Mouse (Mus musculus) frontal cortex, adult 2 months (tissue): ENCODE measurements around the gene Mdc1. TPM values are rescaled to one million over a fixed set of nuclear protein-coding genes. Genes with fewer than 3 reads are reported as not detected.

Experiments
- DNase-seq, 2 experiments: peaks; one replicate each; pipeline ENCODE4 v3.0.0; 2022; ENCODE audit warnings: low spot score in 1 of 2; ENCODE audit errors: extremely low spot score in 1 of 2
- polyA plus RNA-seq: library from polyadenylated mRNA; depleted of rRNA; stranded (reverse); fragments of >200 nt; gene quantifications from 2 replicates; pipeline ENCODE4 v1.2.3, GENCODE M21; 2012

The Mdc1 gene
- polyA plus RNA-seq, 1 experiment: 11.0 TPM

DNA sequence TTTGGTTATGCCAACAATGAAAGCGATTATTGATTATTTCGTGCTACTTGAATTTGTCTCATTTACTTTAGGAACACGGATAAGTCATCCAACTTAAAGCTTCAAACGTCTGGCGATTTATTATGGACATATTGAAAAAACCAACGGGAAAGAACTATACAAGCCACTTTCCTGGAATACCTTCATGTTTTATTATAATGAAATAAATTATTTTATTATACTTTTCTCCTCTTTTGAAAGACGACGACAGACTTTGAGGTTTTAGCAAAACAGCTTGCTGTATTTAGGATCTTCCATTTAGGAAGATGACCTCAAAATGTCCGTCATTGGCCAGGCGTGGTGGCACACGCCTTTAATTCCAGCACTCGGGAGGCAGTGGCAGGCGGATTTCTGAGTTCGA, 754 bp upstream of the Mdc1 start:
- DNase-seq: no peak

DNA sequence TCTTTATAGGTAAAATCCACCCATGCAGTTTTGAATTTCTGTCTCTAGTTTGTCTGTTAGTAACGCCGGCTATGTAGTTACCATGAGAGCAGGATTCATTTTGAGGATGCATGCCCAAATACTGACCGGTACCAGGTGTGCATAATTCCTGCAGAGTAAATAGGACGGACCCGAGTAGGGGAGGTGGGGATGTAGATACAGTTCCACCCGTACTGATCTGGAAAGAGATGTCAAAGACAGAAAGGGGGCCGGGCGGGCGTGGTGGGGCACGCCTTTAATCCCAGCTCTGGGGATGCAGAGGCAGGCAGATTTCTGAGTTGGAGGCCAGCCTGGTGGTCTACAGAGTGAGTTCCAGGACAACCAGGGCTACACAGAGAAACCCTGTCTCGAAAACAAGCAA, 691 bp downstream of the Mdc1 start:
- no peak for DNase-seq

DNA sequence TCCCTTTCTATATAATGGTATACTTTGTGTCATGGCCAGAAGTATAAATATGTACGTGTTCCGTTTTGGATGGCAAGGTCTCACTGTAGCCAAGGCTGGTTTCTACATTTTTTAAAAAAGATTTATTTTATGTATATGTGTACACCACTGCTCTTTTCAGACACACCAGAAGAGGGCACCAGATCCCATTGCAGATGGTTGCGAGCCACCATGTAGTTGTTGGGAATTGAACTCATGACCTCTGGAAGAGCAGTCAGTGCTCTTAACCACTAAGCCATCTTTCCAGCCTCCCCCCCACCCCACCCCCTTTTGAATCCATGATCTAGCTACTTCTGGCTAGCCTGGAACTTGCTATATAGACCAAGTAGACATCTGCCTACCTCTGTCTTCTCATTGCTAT, 2.2 kb downstream of the Mdc1 start:
- no peak for DNase-seq

DNA sequence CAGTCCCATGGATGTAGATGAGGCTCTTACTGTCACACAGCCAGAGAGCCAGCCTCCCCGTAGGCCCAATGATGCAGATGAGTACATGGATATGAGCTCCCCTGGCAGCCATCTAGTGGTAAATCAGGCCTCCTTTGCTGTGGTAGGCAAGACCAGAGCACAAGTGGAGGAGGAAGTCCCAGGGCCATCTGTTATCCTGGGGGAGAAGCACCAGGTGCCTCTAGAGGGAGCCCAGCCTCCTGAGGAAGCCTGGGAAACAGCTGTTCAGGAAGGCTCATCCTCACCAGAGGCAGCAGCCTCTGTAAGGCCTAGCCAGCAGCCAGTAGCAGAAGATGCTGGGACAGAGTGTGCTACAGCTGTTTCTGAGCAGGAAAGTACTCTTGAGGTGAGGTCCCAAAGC, 6.8 kb downstream of the Mdc1 start:
- DNase-seq: peak in 1 of 2 experiments; percentile 58

DNA sequence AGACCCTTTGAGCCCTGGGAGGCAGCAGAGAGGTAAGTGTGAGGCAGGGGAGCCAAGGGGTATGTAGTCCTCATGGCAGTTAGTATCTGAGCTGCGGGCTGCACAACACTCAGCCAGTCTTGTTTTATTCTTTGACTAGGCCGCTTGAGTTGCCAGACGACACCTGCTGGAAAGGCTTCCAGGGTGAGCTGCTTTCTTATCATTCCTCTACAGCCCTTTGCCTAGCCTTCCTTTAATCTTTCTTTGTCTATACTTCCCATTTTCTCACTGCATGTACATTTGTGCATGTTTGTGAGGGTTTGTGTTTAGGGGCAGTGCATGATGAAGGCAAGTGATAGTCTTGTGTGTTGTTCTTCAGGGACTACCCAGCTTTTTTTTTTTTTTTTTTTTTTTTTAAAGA, 9.7 kb downstream of the Mdc1 start:
- no peak for DNase-seq

DNA sequence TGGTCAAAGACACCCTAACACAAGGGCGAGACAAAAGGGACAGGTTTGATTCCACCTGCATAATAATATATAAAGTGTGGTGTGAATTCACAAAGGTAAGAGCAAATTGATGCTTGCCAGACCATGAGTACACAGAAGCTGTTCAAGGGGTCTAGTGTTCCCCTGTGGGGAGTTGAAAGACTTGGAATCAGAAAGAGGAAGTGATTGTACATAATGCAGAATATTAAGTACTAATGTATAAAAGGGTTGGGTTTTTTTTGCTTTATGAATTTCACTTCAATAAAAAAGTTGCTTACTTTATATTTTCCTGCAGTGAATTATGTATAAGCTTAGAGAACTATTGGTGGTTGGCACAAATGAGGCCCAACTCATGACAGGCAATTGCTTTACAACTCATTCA, 18.1 kb downstream of the Mdc1 start:
- DNase-seq: no peak

DNA sequence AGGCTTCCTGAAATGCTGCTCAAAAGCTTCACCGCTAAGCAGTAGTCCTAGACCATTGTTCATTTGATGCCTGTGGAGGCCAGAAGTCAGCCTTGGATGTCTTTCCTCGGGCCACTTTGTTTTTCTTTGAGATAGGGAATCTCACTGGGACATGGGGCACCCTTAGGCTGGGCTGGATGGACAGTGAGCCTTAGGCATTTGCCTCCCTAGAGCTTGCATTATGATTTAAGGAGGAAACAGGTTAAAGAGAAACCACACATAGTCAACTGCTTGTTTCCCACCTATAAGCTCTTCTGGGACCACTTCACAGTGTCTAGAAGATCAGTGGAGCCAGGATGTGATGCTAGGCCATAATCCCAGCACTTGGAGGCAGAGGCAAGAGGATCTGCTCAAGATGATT, 18.5 kb downstream of the Mdc1 start:
- DNase-seq: no peak

DNA sequence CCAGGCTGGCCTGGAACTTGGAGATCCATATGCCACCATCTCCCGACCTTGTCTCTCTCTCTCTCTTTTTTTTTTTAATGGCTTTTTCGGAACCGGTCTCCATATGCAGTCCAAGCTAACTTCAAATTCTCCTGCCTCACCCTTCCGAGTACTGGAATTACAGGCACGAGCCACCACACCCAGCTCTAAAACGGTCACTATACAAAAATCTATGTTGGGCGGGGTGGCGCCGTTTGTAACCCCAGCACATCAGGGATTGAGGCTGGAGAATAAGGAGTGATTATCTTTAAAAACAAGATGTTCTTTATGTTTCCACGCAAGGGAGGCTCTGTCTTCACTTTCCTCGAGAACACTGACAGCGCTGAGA, 19.5 kb downstream of the Mdc1 start:
- no peak for DNase-seq

DNA sequence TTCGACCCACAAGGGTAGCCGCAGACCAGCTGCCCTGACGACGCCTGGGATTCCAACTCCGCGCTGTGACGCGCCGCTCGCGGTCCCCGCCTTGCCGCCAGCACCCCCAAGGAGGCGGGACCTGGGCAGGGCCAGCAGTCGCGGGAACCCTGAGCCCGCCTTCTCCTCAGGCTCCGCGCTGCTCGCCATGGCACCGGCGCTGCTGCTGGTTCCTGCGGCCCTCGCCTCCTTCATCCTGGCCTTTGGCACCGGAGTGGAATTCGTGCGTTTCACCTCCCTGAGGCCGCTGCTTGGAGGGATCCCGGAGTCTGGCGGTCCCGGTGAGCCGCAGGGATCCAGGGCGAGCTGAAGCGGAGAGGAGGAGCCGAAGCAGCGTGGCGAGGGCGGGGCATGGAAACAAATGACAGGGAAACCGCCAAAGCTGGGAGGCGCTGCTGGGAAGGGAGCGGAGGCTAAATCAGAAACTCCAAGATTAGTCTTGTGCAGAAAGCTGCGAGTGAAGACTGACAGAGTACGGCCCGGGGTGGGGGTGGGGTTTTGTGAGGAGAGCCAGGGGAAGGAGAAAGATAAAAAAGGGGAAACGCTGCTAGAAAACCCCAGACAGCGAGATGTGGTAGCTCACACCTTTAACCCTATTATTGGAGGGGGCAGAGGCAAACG, 20.0 kb downstream of the Mdc1 start, which contains the start of gene Nrm:
Nrm (plus strand) TSS at position 121 of the 660 bp plus-strand sequence.
- peak; percentile 75 to 89 for DNase-seq

DNA sequence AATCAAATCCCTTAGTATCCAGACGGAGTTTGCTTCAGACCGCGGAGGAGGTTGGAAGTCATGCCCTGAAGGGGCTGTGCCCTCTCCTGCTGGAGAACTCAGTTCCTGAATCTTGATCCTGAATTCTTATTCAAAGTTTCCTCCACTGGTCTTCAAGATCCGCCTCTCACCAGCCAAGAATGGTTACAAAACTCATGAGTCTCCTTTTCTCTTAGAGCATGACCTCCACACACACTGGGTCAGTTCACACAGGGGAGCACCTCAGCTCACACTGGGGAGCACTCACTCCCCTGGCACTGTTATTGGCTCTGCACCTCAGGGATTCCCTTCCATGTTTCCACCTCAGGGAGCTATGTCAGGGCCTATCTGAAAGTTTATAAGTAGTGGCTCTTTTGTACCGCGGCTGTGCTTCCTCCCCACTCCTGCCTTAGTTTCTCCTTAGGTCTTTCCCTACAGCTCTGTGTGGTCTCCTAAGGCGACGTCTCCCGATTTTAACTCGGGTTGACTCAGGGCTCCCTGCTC, 23.6 kb downstream of the Mdc1 start:
- no peak for DNase-seq

DNA sequence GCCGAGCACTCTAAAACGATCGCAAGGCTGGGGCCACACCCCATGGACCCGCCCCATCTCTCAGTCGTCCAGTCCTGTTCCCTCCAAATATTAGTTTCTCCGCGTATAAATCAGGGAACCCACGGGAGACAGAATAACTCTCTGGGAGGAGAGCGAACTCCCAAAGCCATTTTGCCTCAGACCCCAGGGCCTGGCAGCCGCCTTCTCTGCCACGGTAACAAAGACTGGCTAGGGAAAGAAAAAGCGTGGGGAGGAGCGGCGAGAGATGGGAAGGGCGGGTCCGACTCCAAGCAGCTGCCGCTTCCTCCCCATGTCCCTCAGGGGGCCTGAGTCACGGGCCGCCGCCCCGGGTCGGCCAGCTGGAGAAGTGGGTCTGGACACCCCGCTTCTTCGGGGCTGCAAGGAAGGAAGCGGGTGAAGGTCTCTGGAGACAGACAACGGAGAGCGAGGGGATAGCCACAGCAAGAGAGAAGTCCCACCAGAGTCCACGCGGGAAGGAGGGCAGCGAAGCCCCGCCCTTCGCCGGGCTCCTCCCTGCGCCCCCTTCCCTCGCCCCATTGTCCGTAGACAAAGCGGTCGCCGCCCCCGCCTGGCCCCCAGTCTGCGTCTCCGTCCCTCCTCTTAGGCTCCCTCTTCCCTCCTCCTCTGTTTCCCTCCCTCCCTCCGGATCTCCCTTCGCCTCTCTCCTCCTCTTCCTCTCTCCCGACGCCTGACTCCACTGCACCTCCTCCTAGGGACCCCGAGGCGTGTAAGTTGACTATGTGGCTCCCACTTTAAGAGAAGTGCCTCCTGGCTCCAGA, 24.4 kb downstream of the Mdc1 start, which contains the start of gene Ppp1r18:
Ppp1r18 (plus strand) TSS at position 113 of the 800 bp plus-strand sequence.
- DNase-seq: peak in 1 of 2 experiments; percentile 26

DNA sequence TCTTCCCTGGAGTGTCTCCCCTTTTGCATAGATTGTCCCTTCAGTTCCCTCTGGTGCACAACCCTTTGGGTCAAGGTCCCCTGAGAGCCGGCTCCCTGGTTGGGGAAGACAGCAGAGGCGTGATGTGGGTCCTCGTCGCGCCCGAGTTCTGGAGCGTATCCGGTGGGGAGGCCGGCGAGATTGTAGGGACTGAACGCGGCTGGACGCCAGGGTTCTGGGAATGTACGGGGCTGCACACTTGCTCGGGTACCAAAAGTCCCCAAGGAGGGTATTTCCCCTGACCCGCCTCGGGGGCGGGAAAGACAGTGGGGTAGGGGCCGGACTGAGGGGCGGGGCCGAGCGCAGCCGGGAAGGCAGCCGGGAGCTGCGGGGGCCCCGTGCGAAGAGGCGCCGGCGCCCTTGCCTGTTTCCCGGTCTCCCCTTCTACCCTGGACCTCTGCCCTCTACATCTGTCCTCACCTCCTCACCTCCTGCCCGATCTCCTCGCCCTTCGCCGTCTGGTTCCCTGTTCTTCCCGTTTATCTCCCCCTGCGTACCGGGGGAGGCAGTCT, 25.0 kb downstream of the Mdc1 start:
- peak in 1 of 2 experiments; percentile 23 for DNase-seq

DNA sequence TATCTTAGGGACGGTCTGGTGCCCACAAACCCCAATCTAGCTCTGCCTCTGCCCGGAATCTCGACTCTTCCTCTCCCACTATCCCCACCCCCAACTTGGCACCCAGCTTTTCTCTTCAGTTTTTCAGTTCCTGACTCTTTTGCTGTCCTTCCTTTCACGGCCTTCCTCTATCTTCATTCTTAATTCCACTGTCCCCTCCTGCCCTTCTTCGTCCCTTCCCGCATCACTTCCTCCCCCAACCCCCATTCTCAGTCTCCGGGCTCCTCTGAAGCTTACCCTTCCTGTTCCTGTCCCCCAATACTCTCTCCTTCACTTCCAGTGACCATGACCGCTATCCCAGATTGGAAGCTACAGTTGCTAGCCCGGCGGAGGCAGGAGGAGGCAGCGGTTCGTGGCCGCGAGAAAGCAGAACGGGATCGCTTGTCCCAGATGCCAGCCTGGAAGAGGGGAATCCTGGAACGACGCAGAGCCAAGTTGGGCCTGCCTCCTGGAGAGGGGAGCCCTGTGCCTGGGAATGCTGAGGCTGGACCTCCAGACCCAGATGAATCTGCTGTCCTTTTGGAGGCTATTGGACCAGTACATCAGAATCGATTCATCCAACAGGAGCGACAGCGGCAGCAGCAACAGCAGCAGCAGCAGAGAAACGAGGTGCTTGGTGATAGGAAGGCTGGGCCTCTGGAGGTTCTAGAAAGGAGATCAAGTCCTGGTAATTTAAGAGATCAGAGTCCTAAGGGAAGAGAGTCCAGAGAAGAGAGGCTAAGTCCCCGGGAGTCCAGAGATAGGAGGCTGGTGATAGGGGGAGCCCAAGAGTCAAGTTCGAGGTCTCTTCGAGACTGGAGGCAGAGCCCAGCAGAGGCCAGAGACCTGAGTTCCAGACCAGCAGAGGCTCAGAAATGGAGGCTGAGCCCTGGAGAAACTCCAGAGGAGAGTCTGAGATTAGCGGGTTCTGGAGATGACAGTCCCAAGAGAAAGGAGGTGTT, 25.9 kb downstream of the Mdc1 start:
- DNase-seq: peak in 1 of 2 experiments; percentile 30

DNA sequence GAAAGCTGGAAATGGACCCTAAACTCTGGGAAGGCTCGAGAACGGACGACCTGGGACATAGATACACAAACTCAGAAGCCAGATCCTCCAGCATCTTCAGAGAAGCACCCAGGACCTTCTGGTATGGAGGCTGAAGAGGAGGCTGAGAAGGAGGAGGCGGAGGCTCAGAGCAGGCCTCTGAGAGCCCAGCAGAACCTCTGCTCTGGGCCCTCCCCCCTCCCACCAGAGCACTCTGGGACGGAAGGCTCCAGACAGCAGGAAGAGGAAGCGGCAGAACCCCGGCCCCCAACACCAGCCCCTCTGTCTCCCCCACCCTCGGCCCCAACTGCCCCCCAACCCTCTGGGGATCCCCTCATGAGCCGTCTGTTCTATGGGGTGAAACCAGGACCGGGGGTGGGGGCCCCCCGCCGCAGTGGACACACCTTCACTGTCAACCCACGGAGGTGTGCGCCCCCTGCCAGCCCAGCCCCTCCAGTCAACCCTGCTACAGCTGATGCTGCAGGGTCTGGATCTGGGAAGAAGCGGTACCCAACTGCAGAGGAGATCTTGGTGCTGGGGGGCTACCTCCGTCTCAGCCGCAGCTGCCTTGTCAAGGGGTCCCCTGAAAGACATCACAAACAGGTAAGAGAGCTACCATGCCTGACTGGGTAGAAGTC, 27.0 kb downstream of the Mdc1 start:
- DNase-seq: no peak

DNA sequence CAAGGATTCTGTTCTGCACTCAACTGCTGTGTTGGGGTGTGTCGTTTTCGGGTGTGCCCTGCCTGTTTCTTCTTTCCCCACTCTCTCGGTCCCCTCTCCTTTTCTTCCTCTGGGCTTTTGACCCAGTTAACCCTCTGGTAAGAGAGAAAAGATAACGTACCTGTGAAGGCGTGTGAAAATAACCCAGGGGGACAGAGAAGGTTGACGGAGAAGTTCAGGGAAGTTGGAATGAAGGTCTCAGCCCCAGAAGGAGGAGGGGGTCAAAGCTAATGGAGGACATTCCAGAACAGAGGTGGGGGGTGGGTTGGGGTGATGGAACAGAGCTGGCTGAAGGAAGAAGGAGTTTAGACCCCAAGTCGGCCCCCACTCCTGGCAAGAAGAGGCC, 27.6 kb downstream of the Mdc1 start:
- DNase-seq: no peak

DNA sequence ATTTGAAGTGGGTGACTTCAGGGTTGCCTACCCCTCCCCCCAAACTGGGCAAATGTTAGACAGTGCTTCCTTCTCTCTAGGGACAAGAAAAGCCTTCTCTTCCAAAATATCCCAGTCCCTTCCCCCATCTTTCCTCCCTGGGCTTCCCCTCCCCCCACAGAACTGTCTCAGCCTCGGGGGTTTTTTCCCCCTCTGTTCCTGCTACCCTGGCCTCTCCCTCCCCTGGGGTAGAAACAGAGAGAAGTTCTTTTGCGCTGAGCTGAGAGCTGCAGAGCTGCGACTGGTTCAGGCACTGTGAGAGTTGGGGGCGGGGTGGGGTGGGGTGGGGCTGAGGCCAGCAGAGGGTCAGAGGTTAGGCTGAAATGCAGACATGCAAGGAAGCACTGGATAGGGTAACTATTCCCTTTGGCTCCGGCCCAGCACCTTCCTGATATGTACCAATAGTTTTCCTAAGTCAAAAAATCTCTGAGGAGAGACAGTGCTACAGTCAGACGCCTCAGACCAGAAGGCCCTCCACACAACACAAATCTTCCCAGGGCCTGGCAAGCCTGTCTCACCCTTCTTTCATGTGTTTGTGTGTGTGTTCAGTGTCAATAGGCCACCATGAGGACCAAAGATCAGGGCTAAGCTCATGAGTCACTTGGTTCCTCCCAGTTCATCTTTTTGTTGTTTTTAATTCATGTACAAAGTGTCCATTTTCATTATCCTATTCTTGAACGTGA, 28.2 kb downstream of the Mdc1 start:
- DNase-seq: no peak

DNA sequence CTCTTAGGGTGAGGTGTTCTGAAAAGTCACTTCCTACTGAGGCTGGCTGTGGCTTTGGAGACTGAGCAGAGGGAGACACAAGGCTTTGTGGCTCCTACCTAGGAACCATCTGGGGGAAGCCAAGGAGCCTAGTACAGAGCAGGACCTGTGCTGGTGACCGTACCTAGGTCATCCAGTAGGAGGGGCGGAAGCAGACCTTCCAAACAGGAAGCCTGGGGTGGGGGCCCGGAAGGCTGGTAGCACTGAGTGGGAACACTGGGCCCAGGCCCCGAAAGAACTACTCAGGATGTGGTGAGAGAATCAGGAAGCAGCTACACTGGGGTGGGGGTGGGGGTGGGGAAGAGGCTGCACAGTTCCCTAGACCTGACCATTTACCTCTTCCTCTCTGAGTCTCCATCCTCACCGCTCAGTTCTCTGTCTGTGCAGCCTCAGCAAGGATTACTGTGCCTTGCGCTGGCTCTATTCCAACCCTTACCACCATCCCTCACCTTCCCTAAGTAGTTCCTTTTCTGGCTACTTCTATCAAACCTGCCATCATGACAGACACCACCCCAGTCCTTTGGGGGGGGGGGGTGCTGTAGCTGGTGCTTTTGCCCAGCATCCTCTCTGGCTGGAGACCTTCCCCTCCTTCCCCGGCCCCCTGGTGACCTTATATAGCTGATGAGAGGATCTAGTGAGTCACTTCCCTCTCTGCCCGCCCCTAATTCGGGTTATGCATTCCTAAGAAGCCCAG, 29.0 kb downstream of the Mdc1 start:
- DNase-seq: peak in 1 of 2 experiments; percentile 24

DNA sequence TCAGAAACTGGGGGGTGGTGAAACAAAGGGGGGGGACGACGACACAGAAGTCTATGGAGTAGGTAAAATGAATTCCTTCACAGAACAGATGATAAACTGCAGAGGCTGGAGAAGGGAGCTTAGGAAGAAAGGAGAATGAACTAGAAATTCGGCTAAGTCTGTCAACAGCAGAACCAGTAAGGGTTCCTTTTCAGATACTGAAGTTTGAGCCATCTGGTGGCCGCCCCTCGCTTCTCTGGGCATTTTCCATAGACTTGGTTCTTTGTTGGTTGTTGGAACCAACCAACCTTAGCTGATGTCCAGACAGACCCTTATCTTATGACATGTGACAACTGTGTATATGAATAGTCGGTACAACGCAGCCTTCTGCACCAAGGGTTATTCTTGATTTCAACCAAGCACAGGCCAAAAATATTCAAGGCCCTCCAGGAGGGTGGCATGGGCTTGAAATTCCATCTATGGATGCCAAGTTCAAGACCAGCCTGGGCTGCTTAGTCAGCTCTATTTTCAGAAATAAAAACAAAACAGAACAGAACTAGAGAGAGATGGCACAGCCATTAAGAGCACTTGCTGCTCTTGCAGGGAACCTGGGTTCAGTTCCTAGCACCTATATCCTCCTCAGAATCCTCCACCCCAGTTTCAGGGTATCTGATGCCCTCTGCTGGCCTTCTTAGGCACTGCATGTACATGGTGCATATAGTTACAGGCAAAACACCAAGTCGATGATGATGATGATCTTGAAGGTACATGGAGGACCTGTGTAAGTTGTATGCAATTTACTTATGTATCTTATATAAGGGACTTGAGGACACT, 29.8 kb downstream of the Mdc1 start:
- DNase-seq: no peak
